Mouse (Mus musculus) left cerebral cortex, adult 2 months (tissue): Measurements from ENCODE around the gene Cntnap1. TPM values are rescaled to one million over a fixed set of nuclear protein-coding genes. Genes with fewer than 3 reads are reported as not detected.

ENCODE experiments used
- DNase-seq, 2 experiments: peaks; one replicate each; pipeline ENCODE4 v3.0.0; 2021 to 2022; ENCODE audit warnings: low spot score in 2 of 2, mixed read lengths in 1 of 2; ENCODE audit errors: extremely low spot score in 1 of 2
- H3K27ac ChIP-seq: fragments of 200-600 bp; 2 replicates; pipeline ENCODE4 v1.8.1; 2022
- H3K4me3 ChIP-seq: fragments of 200-600 bp; 2 replicates; pipeline ENCODE4 v1.8.1; 2022
- CTCF ChIP-seq: fragments of 200-600 bp; IDR thresholded peaks from 2 replicates; pipeline ENCODE4 v1.8.1; 2022; ENCODE audit warnings: antibody characterized with exemption, mild to moderate bottlenecking, moderate library complexity
- intact Hi-C: fragments of 180-260 bp; cut with DNase I; formaldehyde crosslinking; loops from one replicate; pipeline ENCODE4 v1.15.1; 2025
- total RNA-seq, 2 experiments: library from RNA; stranded (reverse); gene quantifications; 2 replicates each; pipeline ENCODE4 v1.2.3; 2021

Gene Cntnap1
- total RNA-seq, 2 experiments from 2014 or later: 171 to 182 TPM

- H3K4me3 ChIP-seq: peak overlapping the region; percentile 34
- intact Hi-C loops: loop anchor here (10.0 kb wide), 1 partner anchor 168 kb away; the partner anchor contains the start of gene Atp6v0a1
Observed at GRCm38 (mm10) chr11:101173112-101173511, 2.8 kb downstream of the Cntnap1 start.

GRCm38 (mm10) chr11:101173631-101174388 is 3.5 kb downstream of the Cntnap1 start:
- intact Hi-C loops: loop anchor here (10.0 kb wide), 1 partner anchor 169 kb away; the partner anchor contains the start of gene Atp6v0a1
- peak overlapping the region; percentile 34 for H3K4me3 ChIP-seq
- peak; percentile 63 to 64 for DNase-seq
- TF ChIP-seq CTCF: peak; percentile 96
- H3K27ac ChIP-seq: peak overlapping the region; percentile 72

More at GRCm38 (mm10) chr11:101173112-101173511, 2.8 kb downstream of the Cntnap1 start:
- peak overlapping the region; percentile 72 for H3K27ac ChIP-seq
- DNase-seq: no peak
- no peak for TF ChIP-seq CTCF

- DNase-seq: no peak
- intact Hi-C loops: loop anchor here (10.0 kb wide), 1 partner anchor 170 kb away; the partner anchor contains the start of gene Atp6v0a1
- peak overlapping the region; percentile 55; the same call in 1 of the 2 replicates for H3K27ac ChIP-seq
- no peak for TF ChIP-seq CTCF
- peak overlapping the region; percentile 34; the same call in 1 of the 2 replicates for H3K4me3 ChIP-seq
Observed at GRCm38 (mm10) chr11:101174389-101174745, 4.0 kb downstream of the Cntnap1 start.

GRCm38 (mm10) chr11:101174851-101175628 is 4.7 kb downstream of the Cntnap1 start, which contains the start of gene Ccr10:
Gene Ccr10 (minus strand): TSS chr11:101175443.
- intact Hi-C loops: loop anchor here (10.0 kb wide), 1 partner anchor 170 kb away; the partner anchor contains the start of gene Atp6v0a1
- no peak for DNase-seq
- TF ChIP-seq CTCF: peak; percentile 57

GRCm38 (mm10) chr11:101175636-101176116 is 5.4 kb downstream of the Cntnap1 start:
- DNase-seq: peak; percentile 60 to 63
- intact Hi-C loops: loop anchor here (2.0 to 10.0 kb wide), 2 partner anchors 93 to 171 kb away; partner anchors contain the start of genes Atp6v0a1 and Coasy
- no peak for TF ChIP-seq CTCF
- Histone ChIP-seq H3K4me3 (peak overlapping the region; percentile 75), H3K27ac (peak overlapping the region; percentile 96)

More at GRCm38 (mm10) chr11:101174851-101175628, 4.7 kb downstream of the Cntnap1 start, which contains the start of gene Ccr10:
- H3K4me3 ChIP-seq: peak within 1 kb of the TSS; percentile 75
- peak within 1 kb of the TSS; percentile 96 for H3K27ac ChIP-seq

- intact Hi-C loops: loop anchor here (2.0 to 10.0 kb wide), 2 partner anchors 93 to 171 kb away; partner anchors contain the start of genes Atp6v0a1 and Coasy
- TF ChIP-seq CTCF: peak; percentile 40
- DNase-seq: peak in 1 of 2 experiments; percentile 61
- Histone ChIP-seq H3K27ac (peak overlapping the region; percentile 96), H3K4me3 (peak overlapping the region; percentile 75)
Observed at GRCm38 (mm10) chr11:101176117-101176691, 5.9 kb downstream of the Cntnap1 start.

GRCm38 (mm10) chr11:101176933-101177773 is 6.8 kb downstream of the Cntnap1 start:
- peak; percentile 69 for DNase-seq
- peak; percentile 73 for TF ChIP-seq CTCF
- H3K4me3 ChIP-seq: peak overlapping the region; percentile 75
- H3K27ac ChIP-seq: peak overlapping the region; percentile 96
- intact Hi-C loops: loop anchor here (1.0 to 10.0 kb wide), 3 partner anchors 82 to 172 kb away; partner anchors contain the start of genes Atp6v0a1, Coasy and Psmc3ip

- Histone ChIP-seq H3K27ac (no peak overlapping the region), H3K4me3 (peak overlapping the region; percentile 75)
Observed at GRCm38 (mm10) chr11:101178061-101179058, 8.0 kb downstream of the Cntnap1 start.

GRCm38 (mm10) chr11:101179306-101179705 is 9.0 kb downstream of the Cntnap1 start:
- Histone ChIP-seq H3K4me3 (no peak overlapping the region), H3K27ac (no peak overlapping the region)
- DNase-seq: no peak
- no peak for TF ChIP-seq CTCF
- intact Hi-C loops: loop anchor here (10.0 kb wide), 1 partner anchor 175 kb away; the partner anchor contains the start of gene Atp6v0a1

More at GRCm38 (mm10) chr11:101178061-101179058, 8.0 kb downstream of the Cntnap1 start:
- DNase-seq: no peak
- TF ChIP-seq CTCF: no peak
- intact Hi-C loops: loop anchor here (10.0 kb wide), 1 partner anchor 174 kb away; the partner anchor contains the start of gene Atp6v0a1
